17 mouse cellular contexts compared by ENCODE assay signal in genomic region chr15:96011640-96012390, GRCm38 (mm10).
DNase-seq lines count a peak whose midpoint lies in the region; ATAC-seq and TF ChIP-seq lines count a peak whose summit lies in the region.
"Had no signal": no experiment of that assay in that cellular context is flagged by ENCODE, and none has a peak within 500 bp of the region (broad histone marks: within the 10 kb centered on the region; RNA-seq: fewer than 3 reads in every experiment).

No protein-coding gene starts in this region.

- WGBS in forebrain, postnatal 0 days = 87% methylated on average over 16 of the region's 16 CpGs
- 91% methylated on average over 16 of the region's 16 CpGs for WGBS in forebrain, embryonic 14.5 days
- WGBS in midbrain, embryonic 14.5 days = 92% methylated on average over 16 of the region's 16 CpGs
- WGBS in midbrain, embryonic 11.5 days = 84% methylated on average over 16 of the region's 16 CpGs
- WGBS in embryonic facial prominence, embryonic 14.5 days = 56% methylated on average over 15 of the region's 16 CpGs
- WGBS in midbrain, embryonic 15.5 days = 83% methylated on average over 16 of the region's 16 CpGs

- DNase-seq in forebrain, postnatal 0 days = no peak
- no peak for DNase-seq in forebrain, embryonic 14.5 days (ENCODE audit: low spot score)
- no peak for DNase-seq in midbrain, embryonic 14.5 days
- DNase-seq in midbrain, embryonic 11.5 days (ENCODE audit: low spot score, missing footprints) = no peak
- peak; percentile 59 for DNase-seq in embryonic facial prominence, embryonic 14.5 days (ENCODE audit: low spot score)
- DNase-seq in adrenal gland, postnatal 14 days = no peak
- DNase-seq in left cerebral cortex, adult 11 months (ENCODE audit: low spot score) = no peak
- DNase-seq: adrenal gland, postnatal 36 days; cerebellum, adult 9-11 months; heart, postnatal 4 days; thymus, postnatal 25 days had no signal

- no peaks in the 10 kb centered on the region for H3K27me3 ChIP-seq in forebrain, postnatal 0 days (ENCODE audit: insufficient read depth, low read length)
- no peaks in the 10 kb centered on the region for H3K27me3 ChIP-seq in forebrain, embryonic 14.5 days (replicated peaks; ENCODE audit: control insufficient read depth, insufficient read depth, low read length)
- no peaks in the 10 kb centered on the region for H3K27me3 ChIP-seq in midbrain, embryonic 14.5 days (ENCODE audit: control insufficient read depth, insufficient read depth, low read length)
- no peaks in the 10 kb centered on the region for H3K27me3 ChIP-seq in midbrain, embryonic 11.5 days (ENCODE audit: control insufficient read depth, insufficient read depth, low read length)
- H3K27me3 ChIP-seq in embryonic facial prominence, embryonic 14.5 days (replicated peaks; ENCODE audit: control insufficient read depth, insufficient read depth, low read length) = no peaks in the 10 kb centered on the region
- no peaks in the 10 kb centered on the region for H3K27me3 ChIP-seq in midbrain, embryonic 15.5 days (replicated peaks)
- H3K27me3 ChIP-seq: intestine, embryonic 15.5 days; neural tube, embryonic 12.5 days had no signal

- H3K36me3 ChIP-seq in forebrain, postnatal 0 days (ENCODE audit: insufficient read depth) = no peaks in the 10 kb centered on the region
- H3K36me3 ChIP-seq in forebrain, embryonic 14.5 days (ENCODE audit: control insufficient read depth, insufficient read depth, low read length) = no peaks in the 10 kb centered on the region
- H3K36me3 ChIP-seq in midbrain, embryonic 14.5 days (ENCODE audit: control insufficient read depth, insufficient read depth, low read length) = no peaks in the 10 kb centered on the region
- no peaks in the 10 kb centered on the region for H3K36me3 ChIP-seq in midbrain, embryonic 11.5 days (ENCODE audit: control insufficient read depth, insufficient read depth, low read length)
- H3K36me3 ChIP-seq in embryonic facial prominence, embryonic 14.5 days (ENCODE audit: control insufficient read depth, insufficient read depth, low read length) = no peaks in the 10 kb centered on the region
- H3K36me3 ChIP-seq in midbrain, embryonic 15.5 days (replicated peaks) = no peaks in the 10 kb centered on the region
- H3K36me3 ChIP-seq: intestine, embryonic 15.5 days; neural tube, embryonic 12.5 days had no signal

- H3K4me1 ChIP-seq in forebrain, postnatal 0 days (ENCODE audit: insufficient read depth) = no peaks in the 10 kb centered on the region
- no peaks in the 10 kb centered on the region for H3K4me1 ChIP-seq in forebrain, embryonic 14.5 days (ENCODE audit: control insufficient read depth, insufficient read depth, low read length)
- H3K4me1 ChIP-seq in midbrain, embryonic 14.5 days (ENCODE audit: control insufficient read depth, insufficient read depth, low read length) = no peaks in the 10 kb centered on the region
- H3K4me1 ChIP-seq in midbrain, embryonic 11.5 days (ENCODE audit: control insufficient read depth, insufficient read depth, low read length) = no peaks in the 10 kb centered on the region
- peaks cover 12% of the 10 kb centered on the region; the same call in 1 of the 2 replicates for H3K4me1 ChIP-seq in embryonic facial prominence, embryonic 14.5 days (ENCODE audit: control insufficient read depth, insufficient read depth, low read length)
- peaks cover 2% of the 10 kb centered on the region for H3K4me1 ChIP-seq in midbrain, embryonic 15.5 days
- H3K4me1 ChIP-seq: intestine, embryonic 15.5 days; neural tube, embryonic 12.5 days had no signal

- TF ChIP-seq CTCF in forebrain, postnatal 0 days (IDR thresholded peaks at IDR 0.05; ENCODE audit: low read depth) = no peak

- ATAC-seq in forebrain, postnatal 0 days = peak; percentile 62
- no peak for ATAC-seq in forebrain, embryonic 14.5 days
- no peak for ATAC-seq in midbrain, embryonic 14.5 days (ENCODE audit: low FRiP score, low TSS enrichment)
- ATAC-seq in midbrain, embryonic 11.5 days (ENCODE audit: low FRiP score) = no peak
- no peak for ATAC-seq in embryonic facial prominence, embryonic 14.5 days (ENCODE audit: low read depth)
- ATAC-seq in midbrain, embryonic 15.5 days (replicated peaks) = no peak

- no peak overlapping the region for H3K4me3 ChIP-seq in forebrain, postnatal 0 days (ENCODE audit: low read depth, low read length)
- no peak overlapping the region for H3K4me3 ChIP-seq in forebrain, embryonic 14.5 days (ENCODE audit: low read depth, low read length)
- H3K4me3 ChIP-seq in midbrain, embryonic 14.5 days (replicated peaks; ENCODE audit: low read depth, low read length) = no peak overlapping the region
- H3K4me3 ChIP-seq in midbrain, embryonic 11.5 days (ENCODE audit: low read depth, low read length) = no peak overlapping the region
- H3K4me3 ChIP-seq in embryonic facial prominence, embryonic 14.5 days (ENCODE audit: low read depth, low read length) = no peak overlapping the region
- H3K4me3 ChIP-seq in midbrain, embryonic 15.5 days = no peak overlapping the region
- H3K4me3 ChIP-seq: intestine, embryonic 15.5 days; neural tube, embryonic 12.5 days had no signal

- H3K4me2 ChIP-seq in forebrain, postnatal 0 days (ENCODE audit: low read depth) = no peak overlapping the region
- H3K4me2 ChIP-seq in forebrain, embryonic 14.5 days (ENCODE audit: low read length) = no peak overlapping the region
- H3K4me2 ChIP-seq in midbrain, embryonic 14.5 days (ENCODE audit: low read length) = no peak overlapping the region
- H3K4me2 ChIP-seq in midbrain, embryonic 11.5 days = no peak overlapping the region
- peak overlapping the region; percentile 40 for H3K4me2 ChIP-seq in embryonic facial prominence, embryonic 14.5 days (ENCODE audit: low read depth, low read length)
- no peak overlapping the region for H3K4me2 ChIP-seq in midbrain, embryonic 15.5 days
- H3K4me2 ChIP-seq: intestine, embryonic 15.5 days; liver, embryonic 11.5 days; lung, embryonic 14.5 days; neural tube, embryonic 12.5 days had no signal

- H3K27ac ChIP-seq in forebrain, postnatal 0 days (ENCODE audit: low read depth, low read length) = peak overlapping the region; percentile 55
- no peak overlapping the region for H3K27ac ChIP-seq in forebrain, embryonic 14.5 days (ENCODE audit: low read depth, low read length)
- peak overlapping the region; percentile 61; the same call in 1 of the 2 replicates for H3K27ac ChIP-seq in midbrain, embryonic 14.5 days (replicated peaks; ENCODE audit: low read depth, low read length)
- H3K27ac ChIP-seq in midbrain, embryonic 11.5 days (ENCODE audit: low read depth, low read length) = no peak overlapping the region
- peak overlapping the region; percentile 79 for H3K27ac ChIP-seq in embryonic facial prominence, embryonic 14.5 days (replicated peaks; ENCODE audit: low read depth, low read length)
- H3K27ac ChIP-seq in midbrain, embryonic 15.5 days = peak overlapping the region; percentile 62; the same call in 1 of the 2 replicates
- H3K27ac ChIP-seq: macrophage; neural tube, embryonic 12.5 days had no signal

- H3K9me3 ChIP-seq in forebrain, postnatal 0 days (ENCODE audit: low read length) = 0 out of 2 replicates have a peak, but pooled peaks cover 6% of the 10 kb centered on the region
- 0 out of 2 replicates have a peak, but pooled peaks cover 2% of the 10 kb centered on the region for H3K9me3 ChIP-seq in forebrain, embryonic 14.5 days (replicated peaks; ENCODE audit: control insufficient read depth, low read length)
- H3K9me3 ChIP-seq in midbrain, embryonic 14.5 days (ENCODE audit: control insufficient read depth, low read length) = peaks cover 4% of the 10 kb centered on the region
- no peaks in the 10 kb centered on the region for H3K9me3 ChIP-seq in midbrain, embryonic 11.5 days (ENCODE audit: control insufficient read depth, low read length)
- peaks cover 11% of the 10 kb centered on the region for H3K9me3 ChIP-seq in embryonic facial prominence, embryonic 14.5 days (ENCODE audit: control insufficient read depth, low read length)
- 0 out of 2 replicates have a peak, but pooled peaks cover 6% of the 10 kb centered on the region for H3K9me3 ChIP-seq in midbrain, embryonic 15.5 days
- H3K9me3 ChIP-seq: intestine, embryonic 15.5 days had no signal

- no peak overlapping the region for H3K9ac ChIP-seq in forebrain, postnatal 0 days
- H3K9ac ChIP-seq in forebrain, embryonic 14.5 days (ENCODE audit: low read length) = no peak overlapping the region
- H3K9ac ChIP-seq in midbrain, embryonic 14.5 days (replicated peaks; ENCODE audit: low read length) = no peak overlapping the region
- H3K9ac ChIP-seq in midbrain, embryonic 11.5 days (ENCODE audit: low read length) = no peak overlapping the region
- H3K9ac ChIP-seq in embryonic facial prominence, embryonic 14.5 days (ENCODE audit: low read depth, low read length) = 0 out of 2 replicates have a peak overlapping the region, but pooled peaks have one; percentile 8
- no peak overlapping the region for H3K9ac ChIP-seq in midbrain, embryonic 15.5 days
- H3K9ac ChIP-seq: intestine, embryonic 15.5 days; lung, embryonic 14.5 days; neural tube, embryonic 12.5 days had no signal

Comparison
In these comparisons a context has a peak if more than half of its experiments do, and no peak if none do; other contexts are left out.
1. H3K27ac ChIP-seq: peak in forebrain, postnatal 0 days (single experiment), midbrain, embryonic 14.5 days (single experiment), embryonic facial prominence, embryonic 14.5 days (single experiment) and midbrain, embryonic 15.5 days (single experiment); none in forebrain, embryonic 14.5 days (single experiment) and midbrain, embryonic 11.5 days (single experiment).